10 mouse cellular contexts compared by ENCODE assay signal in the genomic region with DNA sequence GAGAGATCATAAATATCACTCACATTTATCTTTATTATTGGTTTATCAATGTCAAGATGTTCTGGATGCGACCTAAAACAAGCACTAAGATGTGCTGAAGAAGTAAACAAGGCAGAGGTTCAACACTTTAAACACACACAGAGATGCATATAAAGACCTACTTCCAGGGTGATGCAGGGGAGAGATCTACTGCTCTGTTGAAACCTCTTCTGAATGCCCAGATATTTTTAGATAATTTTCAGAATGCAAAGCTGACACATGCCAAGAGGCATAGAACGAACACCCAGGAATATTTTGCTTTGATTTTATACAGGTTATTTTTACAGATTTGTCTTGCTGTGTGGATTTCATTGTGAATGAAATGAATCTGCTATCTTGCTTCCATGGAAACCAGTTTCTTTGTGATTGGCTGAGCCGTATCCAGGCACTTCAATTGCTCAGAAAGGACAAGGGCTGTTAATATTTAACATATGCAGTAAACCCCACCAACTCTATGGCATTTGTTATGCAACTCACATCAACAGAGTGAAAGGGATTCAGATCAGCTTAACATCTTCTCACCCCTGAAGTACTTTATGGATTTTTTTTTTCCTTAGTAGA.
DNase-seq lines count a peak whose midpoint lies in the region; ATAC-seq and TF ChIP-seq lines count a peak whose summit lies in the region.
"Had no signal": no experiment of that assay in that cellular context is flagged by ENCODE, and none has a peak within 500 bp of the region (broad histone marks: within the 10 kb centered on the region; RNA-seq: fewer than 3 reads in every experiment).

No protein-coding gene starts in this region.

- H3K9ac ChIP-seq in forebrain, embryonic 12.5 days: no peak overlapping the region
- H3K9ac ChIP-seq in midbrain, postnatal 0 days (replicated peaks; ENCODE audit: low read length, poor library complexity, severe bottlenecking): no peak overlapping the region
- H3K9ac ChIP-seq: limb, embryonic 13.5 days had no signal

- WGBS in forebrain, embryonic 12.5 days: 39% methylated on average over 3 of the region's 3 CpGs
- 17% methylated on average over 3 of the region's 3 CpGs for WGBS in midbrain, postnatal 0 days

- no peaks in the 10 kb centered on the region for H3K36me3 ChIP-seq in forebrain, embryonic 12.5 days (replicated peaks)
- H3K36me3 ChIP-seq in midbrain, postnatal 0 days (ENCODE audit: insufficient read depth, low read length): no peaks in the 10 kb centered on the region
- H3K36me3 ChIP-seq: limb, embryonic 13.5 days had no signal

- H3K27ac ChIP-seq in forebrain, embryonic 12.5 days: 0 out of 2 replicates have a peak overlapping the region, but pooled peaks have one; percentile 36
- H3K27ac ChIP-seq in midbrain, postnatal 0 days (ENCODE audit: low read depth, low read length): peak overlapping the region; percentile 76
- H3K27ac ChIP-seq: limb, embryonic 13.5 days had no signal

- peaks cover 19% of the 10 kb centered on the region for H3K4me1 ChIP-seq in forebrain, embryonic 12.5 days
- no peaks in the 10 kb centered on the region; the same call in 1 of the 2 replicates for H3K4me1 ChIP-seq in midbrain, postnatal 0 days (ENCODE audit: insufficient read depth, low read length)

- H3K4me2 ChIP-seq in forebrain, embryonic 12.5 days: no peak overlapping the region
- H3K4me2 ChIP-seq in midbrain, postnatal 0 days (ENCODE audit: low read depth, low read length, poor library complexity, severe bottlenecking): no peak overlapping the region
- H3K4me2 ChIP-seq: limb, embryonic 13.5 days had no signal

- no peak for TF ChIP-seq CTCF in midbrain, postnatal 0 days (IDR thresholded peaks at IDR 0.05)

- no peaks in the 10 kb centered on the region for H3K9me3 ChIP-seq in forebrain, embryonic 12.5 days
- no peaks in the 10 kb centered on the region for H3K9me3 ChIP-seq in midbrain, postnatal 0 days (ENCODE audit: low read length)
- H3K9me3 ChIP-seq: limb, embryonic 13.5 days had no signal

- no peak overlapping the region for H3K4me3 ChIP-seq in forebrain, embryonic 12.5 days (replicated peaks)
- no peak overlapping the region for H3K4me3 ChIP-seq in midbrain, postnatal 0 days (ENCODE audit: low read depth, low read length)
- H3K4me3 ChIP-seq: limb, embryonic 13.5 days had no signal

- no peaks in the 10 kb centered on the region for H3K27me3 ChIP-seq in forebrain, embryonic 12.5 days
- no peaks in the 10 kb centered on the region for H3K27me3 ChIP-seq in midbrain, postnatal 0 days (ENCODE audit: insufficient read depth, low read length)
- H3K27me3 ChIP-seq: limb, embryonic 13.5 days had no signal

- peak; percentile 85 for ATAC-seq in forebrain, embryonic 12.5 days (ENCODE audit: low FRiP score)
- peak; percentile 87 for ATAC-seq in midbrain, postnatal 0 days (ENCODE audit: low FRiP score)

- peak; percentile 14 for DNase-seq in layer of hippocampus, adult 11-12 months (ENCODE audit: low spot score)
- no peak for DNase-seq in layer of hippocampus, postnatal 25 days (ENCODE audit: extremely low spot score in 1 of 2, low spot score in 1 of 2)
- DNase-seq in kidney, postnatal 14 days: peak; percentile 26
- DNase-seq in midbrain, postnatal 0 days (ENCODE audit: low spot score): peak; percentile 72
- no peak for DNase-seq in ovary, postnatal 14 days (ENCODE audit: low spot score)
- DNase-seq in spleen, adult 12 weeks (ENCODE audit: low spot score): no peak
- DNase-seq in adrenal gland, postnatal 4 days (ENCODE audit: low spot score in 2 of 2): no peak
- DNase-seq: gastrocnemius, postnatal 36 days had no signal

Comparison
In these comparisons a context has a peak if more than half of its experiments do, and no peak if none do; other contexts are left out.
1. DNase-seq: peak in layer of hippocampus, adult 11-12 months (single experiment), kidney, postnatal 14 days (single experiment) and midbrain, postnatal 0 days (single experiment); none in layer of hippocampus, postnatal 25 days (0 of 2), ovary, postnatal 14 days (single experiment), spleen, adult 12 weeks (single experiment) and adrenal gland, postnatal 4 days (0 of 2).